Mouse (Mus musculus) midbrain, embryonic 10.5 days (tissue): ENCODE results near the gene Gpatch8. TPM values are rescaled to one million over a fixed set of nuclear protein-coding genes. Genes with fewer than 3 reads are reported as not detected.

Source experiments
- DNase-seq: peaks from one replicate; pipeline ENCODE4 v3.0.0-alpha.2; 2017; ENCODE audit warnings: low spot score
- H3K27ac ChIP-seq: fragments of 300-500 bp; sonication (generic); replicated peaks from 2 replicates; pipeline ENCODE4 v1.5.1; 2016; ENCODE audit warnings: mild to moderate bottlenecking
- H3K27me3 ChIP-seq: fragments of 300-500 bp; sonication (generic); 2 replicates; pipeline ENCODE4 v1.6.1; 2016; ENCODE audit warnings: low read depth, mild to moderate bottlenecking; ENCODE audit not compliant: poor library complexity, severe bottlenecking
- H3K36me3 ChIP-seq: fragments of 300-500 bp; sonication (generic); 2 replicates; pipeline ENCODE4 v1.6.1; 2016; ENCODE audit warnings: mild to moderate bottlenecking, moderate library complexity
- H3K4me1 ChIP-seq: fragments of 300-500 bp; sonication (generic); 2 replicates; pipeline ENCODE4 v1.6.1; 2016
- H3K4me3 ChIP-seq: fragments of 300-500 bp; sonication (generic); 2 replicates; pipeline ENCODE4 v1.5.1; 2016; ENCODE audit warnings: mild to moderate bottlenecking, moderate library complexity
- H3K9me3 ChIP-seq: fragments of 300-500 bp; sonication (generic); replicated peaks from 2 replicates; pipeline ENCODE4 v1.6.1; 2016; ENCODE audit warnings: mild to moderate bottlenecking
- WGBS: fragments of 180-500 bp; shearing (Covaris S2); methylation state at CpG from one replicate; pipeline ENCODE4 v1.1.7; 2016; 5-methylcytosine and 5-hydroxymethylcytosine counted together
- polyA plus RNA-seq: library from polyadenylated mRNA; unstranded; fragments of >200 nt; fragmentation: Nextera tagmentation; extraction: Ambion mirVana; gene quantifications from 2 replicates; pipeline ENCODE4 v1.2.1, GENCODE M21; 2016

Gpatch8 gene
- polyA plus RNA-seq, 1 experiment from 2014 or later: 65.5 TPM

DNA sequence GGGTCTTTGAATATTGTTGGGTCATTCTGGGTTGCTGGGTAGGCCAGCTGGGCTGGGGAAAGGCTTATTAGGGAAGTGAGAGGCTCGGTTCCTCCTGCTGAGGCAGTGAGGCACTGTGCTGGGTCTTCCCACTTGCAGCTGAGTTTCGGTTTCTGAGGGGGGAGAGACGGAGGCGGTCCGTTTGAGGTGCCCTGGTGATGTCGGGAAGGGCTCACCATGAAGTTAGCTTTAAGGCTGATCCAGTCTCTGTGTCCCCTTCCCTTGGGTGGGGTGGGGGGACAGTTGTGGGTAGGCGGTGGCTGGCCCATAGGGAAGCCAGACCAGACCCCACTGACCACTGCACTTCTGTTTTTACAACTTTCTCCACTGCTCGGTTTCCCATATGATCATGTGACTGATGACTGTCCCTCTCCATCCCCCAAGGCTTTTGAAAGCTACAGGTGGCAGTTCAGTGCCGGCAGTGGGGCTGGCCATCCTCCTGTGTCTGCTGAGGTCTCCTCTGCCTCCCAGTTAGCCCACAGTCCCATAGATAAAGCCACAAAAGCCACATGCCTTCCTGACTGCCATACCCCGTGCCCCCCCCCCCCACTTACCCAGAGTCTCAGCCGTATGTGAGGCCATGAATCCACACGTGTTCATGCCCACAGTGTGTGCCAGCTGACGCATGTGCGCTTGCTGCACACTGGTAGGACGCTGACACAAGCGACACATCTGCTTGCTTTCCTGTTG lies 123.9 kb downstream of the Gpatch8 start:
- DNase-seq: no peak
- 70% methylated on average over 16 of the region's 16 CpGs for WGBS
- peaks cover 32% of the 10 kb centered on the region for H3K36me3 ChIP-seq
- peak overlapping the region; percentile 9; the same call in 1 of the 2 replicates for H3K4me3 ChIP-seq
- no peaks in the 10 kb centered on the region for H3K9me3 ChIP-seq
- peaks cover 30% of the 10 kb centered on the region for H3K27me3 ChIP-seq
- H3K27ac ChIP-seq: no peak overlapping the region
- peaks cover 47% of the 10 kb centered on the region for H3K4me1 ChIP-seq

DNA sequence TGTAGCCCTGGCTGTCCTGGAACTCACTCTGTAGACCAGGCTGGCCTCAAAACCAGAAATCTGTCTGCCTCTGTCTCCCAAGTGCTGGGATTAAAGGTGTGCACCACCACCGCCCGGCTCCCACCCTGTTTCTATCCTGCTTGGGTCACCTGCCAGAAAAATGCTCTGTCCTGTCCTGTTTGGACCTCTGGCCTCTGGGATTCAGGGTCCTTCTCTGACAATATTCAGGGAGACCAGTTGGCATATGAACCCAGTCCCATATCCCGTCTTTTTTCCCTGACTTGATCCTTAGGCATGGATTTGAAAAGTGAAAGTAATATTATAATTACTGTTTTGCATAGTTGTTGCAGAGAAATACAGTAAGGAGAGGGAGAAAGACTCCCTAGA lies 124.5 kb downstream of the Gpatch8 start:
- no peak overlapping the region for H3K4me3 ChIP-seq
- WGBS: 89% methylated on average over 3 of the region's 3 CpGs
- no peak for DNase-seq

DNA sequence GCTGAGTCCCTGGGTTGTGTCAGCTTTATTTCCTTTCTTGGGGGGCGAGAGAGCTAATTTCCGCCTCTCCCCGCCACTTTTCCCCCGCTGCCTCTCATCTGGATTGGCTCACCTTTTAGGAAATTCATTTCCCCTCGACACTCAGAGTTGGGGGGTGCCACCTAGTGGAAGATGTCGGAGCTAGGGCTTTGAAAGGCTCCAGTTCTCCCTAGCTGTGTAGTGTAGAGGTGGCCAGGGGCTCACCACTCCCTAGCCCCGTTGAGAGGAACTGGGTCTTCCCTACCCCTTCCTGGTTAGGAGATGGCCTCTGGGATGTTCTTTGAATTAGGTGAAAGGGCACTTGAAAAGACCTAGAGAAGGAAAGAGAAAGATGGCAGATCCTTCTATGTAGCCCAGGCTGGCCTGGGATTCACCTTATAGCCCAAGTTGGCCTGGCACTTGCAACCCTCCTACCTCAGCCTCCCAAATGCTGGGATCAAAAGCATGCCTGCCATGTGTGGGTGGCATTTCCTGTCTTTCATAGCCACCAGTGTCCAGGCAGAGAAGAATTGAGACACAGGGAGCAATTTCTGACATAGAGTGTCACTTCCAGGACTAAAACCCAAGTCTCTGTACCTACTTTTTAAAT lies 125.1 kb downstream of the Gpatch8 start:
- WGBS: under 1% methylated on average over 7 of the region's 7 CpGs
- DNase-seq: peak; percentile 79
- Histone ChIP-seq H3K36me3 (peaks cover 22% of the 10 kb centered on the region), H3K4me1 (peaks cover 41% of the 10 kb centered on the region), H3K9me3 (no peaks in the 10 kb centered on the region), H3K4me3 (peak overlapping the region; percentile 63), H3K27ac (peak overlapping the region; percentile 64), H3K27me3 (peaks cover 21% of the 10 kb centered on the region)

More for the DNA sequence above, 124.5 kb downstream of the Gpatch8 start:
- Histone ChIP-seq H3K27ac (no peak overlapping the region), H3K9me3 (no peaks in the 10 kb centered on the region), H3K4me1 (peaks cover 42% of the 10 kb centered on the region), H3K27me3 (peaks cover 26% of the 10 kb centered on the region), H3K36me3 (peaks cover 28% of the 10 kb centered on the region)

- peak within 1 kb of the TSS; percentile 64 for H3K27ac ChIP-seq
- H3K27me3 ChIP-seq: peaks cover 13% of the 10 kb centered on the region
- under 1% methylated on average over 29 of the region's 29 CpGs for WGBS
- DNase-seq: peak; percentile 87
- H3K4me1 ChIP-seq: peaks cover 38% of the 10 kb centered on the region
- H3K4me3 ChIP-seq: peak within 1 kb of the TSS; percentile 63
- peaks cover 15% of the 10 kb centered on the region for H3K36me3 ChIP-seq
- H3K9me3 ChIP-seq: no peaks in the 10 kb centered on the region
Observed at GRCm38 (mm10) chr11:102430121-102431017, 125.8 kb downstream of the Gpatch8 start, which contains the start of gene Grn. TSS of gene Grn (plus strand) at chr11:102430315.

DNA sequence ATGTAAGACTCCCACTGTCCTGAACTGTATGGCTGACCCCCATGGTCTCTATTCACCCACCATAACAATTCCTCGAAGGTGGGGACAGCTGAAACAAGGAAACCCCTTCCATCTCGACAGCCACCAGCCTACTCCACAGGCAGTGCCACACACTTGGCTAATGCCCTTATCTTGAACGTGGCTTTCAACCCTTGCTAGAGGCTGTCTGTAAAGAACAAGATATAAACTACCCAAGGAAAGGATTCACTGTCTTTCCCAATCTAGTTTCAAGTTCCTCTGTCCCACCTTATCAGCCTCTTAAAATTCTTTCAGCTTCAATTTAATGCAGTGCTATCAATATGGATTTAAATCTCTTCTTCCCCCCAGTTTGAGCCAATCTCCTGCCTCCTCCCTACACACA lies 126.6 kb downstream of the Gpatch8 start:
- no peak for DNase-seq
- peaks cover 38% of the 10 kb centered on the region for H3K4me1 ChIP-seq
- peaks cover 8% of the 10 kb centered on the region for H3K27me3 ChIP-seq
- peak overlapping the region; percentile 63 for H3K4me3 ChIP-seq
- 61% methylated on average over 3 of the region's 3 CpGs for WGBS
- H3K9me3 ChIP-seq: no peaks in the 10 kb centered on the region
- peak overlapping the region; percentile 47 for H3K27ac ChIP-seq
- peaks cover 7% of the 10 kb centered on the region; the same call in 1 of the 2 replicates for H3K36me3 ChIP-seq

- peaks cover 8% of the 10 kb centered on the region for H3K27me3 ChIP-seq
- peaks cover 35% of the 10 kb centered on the region for H3K4me1 ChIP-seq
- no peak overlapping the region for H3K27ac ChIP-seq
- peak overlapping the region; percentile 63 for H3K4me3 ChIP-seq
- DNase-seq: no peak
- 0 out of 2 replicates have a peak, but pooled peaks cover 6% of the 10 kb centered on the region for H3K36me3 ChIP-seq
- no peaks in the 10 kb centered on the region for H3K9me3 ChIP-seq
- WGBS: 74% methylated on average over 8 of the region's 8 CpGs
Observed at GRCm38 (mm10) chr11:102428981-102429540, 127.1 kb downstream of the Gpatch8 start.

Other genes with a start within 250 kb of the Gpatch8 start
- 89.6 and 90.3 TPM in 2 replicates for gene Ubtf, start 236.7 kb downstream of the Gpatch8 start, polyA plus RNA-seq
- 33.8 and 33.9 TPM in 2 replicates for gene Slc4a1, start 190.2 kb downstream of the Gpatch8 start, polyA plus RNA-seq
- gene Rundc3a, start 163.0 kb downstream of the Gpatch8 start, polyA plus RNA-seq: 21.5 and 40.7 TPM in 2 replicates
- gene Slc25a39, start 148.4 kb downstream of the Gpatch8 start, polyA plus RNA-seq: 234 and 249 TPM in 2 replicates
- 63.5 and 77.1 TPM in 2 replicates for gene Grn, start 126.1 kb downstream of the Gpatch8 start, polyA plus RNA-seq
- gene Fam171a2, start 108.7 kb downstream of the Gpatch8 start, polyA plus RNA-seq: 3.0 and 4.0 TPM in 2 replicates
- 5.8 and 6.9 TPM in 2 replicates for gene Itga2b, start 86.3 kb downstream of the Gpatch8 start, polyA plus RNA-seq
- gene Gm11627, start 23.1 kb upstream of the Gpatch8 start, polyA plus RNA-seq: 11.1 and 12.6 TPM in 2 replicates
- 26.5 and 27.9 TPM in 2 replicates for gene Fzd2, start 48.0 kb upstream of the Gpatch8 start, polyA plus RNA-seq
- 0.16 and 0.41 TPM in 2 replicates for gene Meioc, start 107.3 kb upstream of the Gpatch8 start, polyA plus RNA-seq
- 59.5 and 63.2 TPM in 2 replicates for gene Ccdc43, start 141.4 kb upstream of the Gpatch8 start, polyA plus RNA-seq
- gene Adam11, start 205.0 kb upstream of the Gpatch8 start, polyA plus RNA-seq: 10.7 and 18.4 TPM in 2 replicates